Comparison of ENCODE assay signal across 9 mouse cellular contexts in genomic region chr13:43262114-43262739, GRCm38 (mm10). TPM values are rescaled to one million over a fixed set of nuclear protein-coding genes. Genes with fewer than 3 reads are reported as not detected.
DNase-seq lines count a peak whose midpoint lies in the region; ATAC-seq lines count a peak whose summit lies in the region.
"Had no signal": no experiment of that assay in that cellular context is flagged by ENCODE, and none has a peak within 500 bp of the region (broad histone marks: within the 10 kb centered on the region; RNA-seq: fewer than 3 reads in every experiment).

No protein-coding gene starts in this region.

- peaks cover 22% of the 10 kb centered on the region for H3K4me1 ChIP-seq in heart, embryonic 16.5 days (ENCODE audit: control insufficient read depth, insufficient read depth, low read length)
- peaks cover 52% of the 10 kb centered on the region for H3K4me1 ChIP-seq in liver, embryonic 15.5 days (replicated peaks)

- no peaks in the 10 kb centered on the region for H3K36me3 ChIP-seq in heart, embryonic 16.5 days (ENCODE audit: control insufficient read depth, insufficient read depth)
- H3K36me3 ChIP-seq in liver, embryonic 15.5 days (replicated peaks) = no peaks in the 10 kb centered on the region
- H3K36me3 ChIP-seq: midbrain, embryonic 13.5 days had no signal

- no peaks in the 10 kb centered on the region for H3K9me3 ChIP-seq in heart, embryonic 16.5 days (replicated peaks; ENCODE audit: control insufficient read depth, low read length)
- peaks cover 5% of the 10 kb centered on the region; the same call in 1 of the 2 replicates for H3K9me3 ChIP-seq in liver, embryonic 15.5 days (replicated peaks)
- H3K9me3 ChIP-seq: midbrain, embryonic 13.5 days had no signal

- H3K27ac ChIP-seq in heart, embryonic 16.5 days (ENCODE audit: low read length) = peak overlapping the region; percentile 64
- peak overlapping the region; percentile 90 for H3K27ac ChIP-seq in liver, embryonic 15.5 days (replicated peaks)
- H3K27ac ChIP-seq: midbrain, embryonic 13.5 days had no signal

- H3K27me3 ChIP-seq in heart, embryonic 16.5 days (ENCODE audit: control insufficient read depth, insufficient read depth, low read length) = no peaks in the 10 kb centered on the region
- H3K27me3 ChIP-seq in liver, embryonic 15.5 days = no peaks in the 10 kb centered on the region

- no peak for DNase-seq in cerebellum, postnatal 4 days (ENCODE audit: low spot score in 2 of 2)
- DNase-seq in cerebellum, adult 8-10 months = peak; percentile 68
- DNase-seq in neural tube, embryonic 10.5 days (ENCODE audit: extremely low spot score, low spot score) = no peak
- DNase-seq in ovary, adult 18-20 months (ENCODE audit: low spot score) = no peak
- DNase-seq in spleen, postnatal 10 days (ENCODE audit: low spot score in 2 of 2) = no peak

- no peak overlapping the region for H3K9ac ChIP-seq in heart, embryonic 16.5 days (ENCODE audit: low read length)
- H3K9ac ChIP-seq in liver, embryonic 15.5 days = no peak overlapping the region
- H3K9ac ChIP-seq: midbrain, embryonic 13.5 days had no signal

- peak; percentile 74 for ATAC-seq in cerebellum, adult (ENCODE audit: insufficient number of reproducible peaks, low FRiP score, low TSS enrichment)
- peak; percentile 49 for ATAC-seq in heart, embryonic 16.5 days (replicated peaks; ENCODE audit: extremely low read depth, insufficient read depth, low FRiP score)
- no peak for ATAC-seq in liver, embryonic 15.5 days (ENCODE audit: insufficient read depth)
- ATAC-seq: midbrain, embryonic 13.5 days had no signal

- 70% methylated on average over 11 of the region's 11 CpGs for WGBS in heart, embryonic 16.5 days
- 77% methylated on average over 11 of the region's 11 CpGs for WGBS in liver, embryonic 15.5 days (ENCODE audit: insufficient replicate concordance)

- H3K4me2 ChIP-seq in heart, embryonic 16.5 days (ENCODE audit: low read depth, low read length) = no peak overlapping the region
- H3K4me2 ChIP-seq in liver, embryonic 15.5 days = no peak overlapping the region
- H3K4me2 ChIP-seq: midbrain, embryonic 13.5 days had no signal

- no peak overlapping the region for H3K4me3 ChIP-seq in heart, embryonic 16.5 days (ENCODE audit: low read length)
- no peak overlapping the region for H3K4me3 ChIP-seq in liver, embryonic 15.5 days (replicated peaks)
- H3K4me3 ChIP-seq: midbrain, embryonic 13.5 days had no signal

RNA-seq across cellular contexts. Expression of gene Gfod1, which starts 41.7 kb away (rescaled TPM):
- polyA plus RNA-seq in heart, embryonic 16.5 days (2015; fragmentation: Nextera tagmentation; extraction: Ambion mirVana) = 0.92 and 0.93 TPM in 2 replicates
- 0.24 and 0.64 TPM in 2 replicates for polyA plus RNA-seq in liver, embryonic 15.5 days (2015; fragmentation: Nextera tagmentation; extraction: Ambion mirVana)
